Mouse (Mus musculus) midbrain, embryonic 10.5 days (tissue): ENCODE results near the gene Dnajb12. TPM values are rescaled to one million over a fixed set of nuclear protein-coding genes. Genes with fewer than 3 reads are reported as not detected.

Experiments used
- DNase-seq: peaks from one replicate; pipeline ENCODE4 v3.0.0-alpha.2; 2017; ENCODE audit warnings: low spot score
- H3K27ac ChIP-seq: fragments of 300-500 bp; sonication (generic); replicated peaks from 2 replicates; pipeline ENCODE4 v1.5.1; 2016; ENCODE audit warnings: mild to moderate bottlenecking
- H3K27me3 ChIP-seq: fragments of 300-500 bp; sonication (generic); 2 replicates; pipeline ENCODE4 v1.6.1; 2016; ENCODE audit warnings: low read depth, mild to moderate bottlenecking; ENCODE audit not compliant: poor library complexity, severe bottlenecking
- H3K36me3 ChIP-seq: fragments of 300-500 bp; sonication (generic); 2 replicates; pipeline ENCODE4 v1.6.1; 2016; ENCODE audit warnings: mild to moderate bottlenecking, moderate library complexity
- H3K4me1 ChIP-seq: fragments of 300-500 bp; sonication (generic); 2 replicates; pipeline ENCODE4 v1.6.1; 2016
- H3K4me3 ChIP-seq: fragments of 300-500 bp; sonication (generic); 2 replicates; pipeline ENCODE4 v1.5.1; 2016; ENCODE audit warnings: mild to moderate bottlenecking, moderate library complexity
- H3K9me3 ChIP-seq: fragments of 300-500 bp; sonication (generic); replicated peaks from 2 replicates; pipeline ENCODE4 v1.6.1; 2016; ENCODE audit warnings: mild to moderate bottlenecking
- WGBS: fragments of 180-500 bp; shearing (Covaris S2); methylation state at CpG from one replicate; pipeline ENCODE4 v1.1.7; 2016; 5-methylcytosine and 5-hydroxymethylcytosine counted together
- polyA plus RNA-seq: library from polyadenylated mRNA; unstranded; fragments of >200 nt; fragmentation: Nextera tagmentation; extraction: Ambion mirVana; gene quantifications from 2 replicates; pipeline ENCODE4 v1.2.1, GENCODE M21; 2016

Dnajb12 gene
- polyA plus RNA-seq, 1 experiment from 2014 or later, result 27.6 TPM

DNA sequence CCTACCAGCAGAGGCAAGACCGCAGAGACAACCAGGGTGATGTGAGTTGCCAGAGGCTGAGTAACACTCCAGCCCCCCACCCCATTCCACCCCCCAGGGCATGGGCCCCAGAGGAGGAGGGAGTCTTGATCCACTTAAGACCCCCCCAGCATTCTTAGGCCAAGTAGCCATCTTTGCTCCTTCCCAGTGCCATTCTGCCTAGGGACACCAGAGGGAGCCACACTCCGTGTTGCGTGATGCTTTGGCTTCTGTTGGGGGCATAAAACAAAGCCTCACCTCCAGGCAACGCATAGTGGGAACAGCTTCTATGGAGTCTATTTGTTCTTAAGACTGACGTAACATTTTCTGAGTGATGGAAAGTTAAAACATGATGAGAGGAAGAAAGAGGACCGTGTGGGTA is 13.6 kb downstream of the Dnajb12 start:
- no peaks in the 10 kb centered on the region for H3K9me3 ChIP-seq
- H3K36me3 ChIP-seq, result peaks cover 77% of the 10 kb centered on the region
- no peak overlapping the region for H3K4me3 ChIP-seq
- 0 out of 2 replicates have a peak overlapping the region, but pooled peaks have one; percentile 15 for H3K27ac ChIP-seq
- WGBS, result 48% methylated on average over 6 of the region's 6 CpGs
- peak; percentile 68 for DNase-seq
- H3K27me3 ChIP-seq, result no peaks in the 10 kb centered on the region
- H3K4me1 ChIP-seq, result peaks cover 38% of the 10 kb centered on the region

DNA sequence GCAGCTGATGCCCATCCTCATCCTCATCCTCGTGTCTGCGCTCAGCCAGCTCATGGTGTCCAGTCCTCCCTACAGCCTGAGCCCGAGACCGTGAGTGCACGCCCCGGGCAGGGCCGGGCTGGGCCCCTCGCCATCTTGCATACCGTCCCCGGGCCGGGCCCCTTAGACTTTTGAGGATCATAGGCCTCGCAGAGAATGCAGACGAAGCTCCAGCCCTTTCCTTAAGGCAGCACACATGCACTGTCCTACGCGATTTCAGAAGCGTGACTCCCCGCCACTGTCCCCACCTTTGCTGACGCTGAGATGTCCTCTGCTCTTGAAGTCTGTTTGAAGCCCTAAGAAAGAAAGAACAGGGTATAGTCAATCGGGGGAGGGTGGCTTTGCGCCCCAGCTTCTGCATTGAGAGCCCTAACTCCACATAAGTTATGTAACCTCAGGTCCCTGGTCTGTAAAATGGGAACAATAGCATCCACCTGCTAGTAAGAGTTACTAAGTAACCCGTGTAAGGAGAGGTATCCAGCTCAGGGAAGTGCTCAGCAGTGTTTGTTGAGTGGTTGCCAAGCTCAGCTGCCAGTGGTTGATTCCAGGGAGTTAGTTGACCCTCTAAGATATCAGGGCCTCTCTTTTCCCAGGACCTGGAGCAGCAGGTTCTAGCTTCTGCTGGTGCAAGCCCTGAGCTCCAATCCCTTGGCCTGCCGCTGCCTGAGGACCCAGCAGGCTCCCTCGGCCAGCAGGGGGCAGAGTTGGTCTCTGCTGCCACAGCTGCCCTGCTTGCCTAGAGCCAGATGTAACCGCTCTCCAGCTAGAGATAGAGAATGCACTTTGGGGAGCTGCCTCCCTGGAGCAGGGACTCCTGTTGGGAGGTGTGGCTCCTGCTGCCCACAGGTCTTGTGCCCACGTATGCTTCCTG is 15.2 kb downstream of the Dnajb12 start:
- peak overlapping the region; percentile 65 for H3K27ac ChIP-seq
- no peaks in the 10 kb centered on the region for H3K27me3 ChIP-seq
- DNase-seq, result peak; percentile 86
- H3K4me3 ChIP-seq, result no peak overlapping the region
- H3K36me3 ChIP-seq, result peaks cover 82% of the 10 kb centered on the region
- WGBS, result 82% methylated on average over 25 of the region's 25 CpGs
- peaks cover 53% of the 10 kb centered on the region for H3K4me1 ChIP-seq
- no peaks in the 10 kb centered on the region for H3K9me3 ChIP-seq

DNA sequence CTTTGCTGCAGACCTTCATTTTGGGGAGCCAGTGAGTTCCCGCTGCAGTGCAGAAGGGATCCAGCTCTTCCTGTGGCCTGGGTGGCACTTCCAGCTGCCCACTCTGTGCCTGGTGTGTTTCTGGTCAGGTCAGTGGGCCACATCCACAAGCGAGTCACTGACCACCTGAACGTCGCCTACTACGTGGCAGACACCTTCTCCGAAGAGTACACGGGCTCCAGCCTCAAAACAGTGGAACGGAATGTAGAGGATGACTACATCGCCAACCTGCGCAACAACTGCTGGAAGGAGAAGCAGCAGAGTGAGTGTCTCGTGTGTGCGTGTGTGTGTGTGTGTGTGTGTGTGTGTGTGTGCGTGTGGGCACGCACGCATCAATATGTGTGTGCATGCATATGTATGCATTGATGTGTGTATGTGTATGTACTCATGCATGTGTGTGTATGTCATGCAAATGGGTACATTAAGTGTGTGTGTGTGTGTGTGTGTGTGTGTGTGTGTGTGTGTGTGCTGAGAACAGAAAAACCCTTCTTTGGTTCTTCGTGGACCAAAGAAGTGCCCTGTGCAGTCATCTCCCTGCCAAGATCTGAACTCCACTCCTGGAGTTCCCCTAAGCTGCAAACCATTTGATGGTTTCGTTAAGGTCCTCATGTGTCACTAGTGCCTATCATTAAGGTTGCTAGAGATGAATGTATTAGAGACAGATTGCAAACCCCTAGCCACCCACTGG is 16.3 kb downstream of the Dnajb12 start:
- Histone ChIP-seq H3K36me3 (peaks cover 73% of the 10 kb centered on the region), H3K9me3 (no peaks in the 10 kb centered on the region), H3K4me3 (no peak overlapping the region), H3K4me1 (peaks cover 65% of the 10 kb centered on the region), H3K27ac (peak overlapping the region; percentile 92), H3K27me3 (no peaks in the 10 kb centered on the region)
- DNase-seq, result no peak
- 93% methylated on average over 17 of the region's 17 CpGs for WGBS

DNA sequence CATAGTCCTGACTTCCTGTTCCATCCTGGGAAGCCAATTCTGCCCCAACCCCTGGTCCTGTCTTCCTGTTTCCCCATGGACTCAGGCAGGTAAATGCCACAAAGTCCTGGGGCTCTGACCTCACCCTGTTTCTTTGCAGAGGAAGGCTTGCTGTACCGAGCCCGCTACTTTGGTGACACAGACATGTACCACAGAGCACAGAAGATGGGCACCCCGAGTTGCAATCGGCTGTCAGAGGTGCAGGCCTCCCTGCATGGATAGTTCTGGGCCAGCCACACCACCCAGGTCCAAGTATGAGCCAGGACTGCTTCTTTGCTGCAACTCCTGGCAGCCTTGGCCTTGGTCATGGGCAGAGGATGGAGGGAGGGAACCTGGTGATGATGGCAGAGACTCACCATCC is 16.9 kb downstream of the Dnajb12 start:
- Histone ChIP-seq H3K36me3 (peaks cover 67% of the 10 kb centered on the region), H3K4me3 (no peak overlapping the region), H3K9me3 (no peaks in the 10 kb centered on the region), H3K27ac (peak overlapping the region; percentile 92), H3K27me3 (no peaks in the 10 kb centered on the region), H3K4me1 (peaks cover 70% of the 10 kb centered on the region)
- 85% methylated on average over 4 of the region's 4 CpGs for WGBS
- DNase-seq, result no peak

DNA sequence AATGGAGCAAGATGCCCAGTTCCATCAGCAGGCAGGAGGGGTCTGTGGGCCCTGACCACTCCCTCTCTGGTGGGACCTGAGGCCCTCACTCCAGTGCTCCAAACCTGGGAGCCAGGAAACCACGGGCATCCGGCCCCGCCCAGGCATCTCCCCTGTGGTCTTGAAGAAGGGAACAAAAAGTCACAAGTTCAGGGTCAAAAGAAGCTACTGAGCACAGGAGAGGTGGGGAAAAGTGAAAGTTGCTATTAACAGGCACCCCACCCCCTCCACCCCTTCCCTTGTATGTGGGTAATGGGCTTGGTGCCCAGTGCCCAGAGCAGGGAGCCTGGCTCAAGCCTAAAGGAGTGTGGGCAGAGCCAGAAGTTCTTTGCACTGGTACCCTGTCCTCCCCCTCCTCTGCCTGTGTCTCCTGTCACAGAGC is 17.6 kb downstream of the Dnajb12 start:
- DNase-seq, result no peak
- H3K4me1 ChIP-seq, result peaks cover 78% of the 10 kb centered on the region
- no peaks in the 10 kb centered on the region for H3K27me3 ChIP-seq
- no peaks in the 10 kb centered on the region for H3K9me3 ChIP-seq
- 51% methylated on average over 3 of the region's 3 CpGs for WGBS
- H3K27ac ChIP-seq, result peak overlapping the region; percentile 92
- peaks cover 60% of the 10 kb centered on the region for H3K36me3 ChIP-seq
- peak overlapping the region; percentile 32 for H3K4me3 ChIP-seq

DNA sequence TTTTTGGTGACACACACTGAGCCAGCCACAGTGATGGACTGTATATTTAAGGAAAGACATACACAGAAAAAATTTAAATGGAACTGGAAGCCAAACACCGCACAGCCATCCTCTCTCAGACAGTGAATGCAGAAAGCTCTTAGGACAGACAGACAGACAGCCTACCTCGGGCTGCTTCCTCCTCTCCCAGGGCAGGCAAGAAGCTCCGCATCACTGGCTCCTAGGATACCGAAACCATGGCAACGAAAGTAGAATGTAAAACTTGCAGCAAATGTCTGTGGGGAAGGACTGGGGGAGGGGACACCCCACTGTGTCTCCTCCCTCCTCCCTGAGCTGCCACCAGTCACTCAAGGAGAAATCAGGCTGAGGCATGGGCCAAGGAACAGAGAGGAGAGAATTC is 18.2 kb downstream of the Dnajb12 start:
- H3K36me3 ChIP-seq, result peaks cover 54% of the 10 kb centered on the region
- H3K9me3 ChIP-seq, result no peaks in the 10 kb centered on the region
- H3K4me1 ChIP-seq, result peaks cover 83% of the 10 kb centered on the region
- H3K4me3 ChIP-seq, result peak overlapping the region; percentile 32
- no peaks in the 10 kb centered on the region for H3K27me3 ChIP-seq
- H3K27ac ChIP-seq, result peak overlapping the region; percentile 92
- peak; percentile 88 for DNase-seq
- WGBS, result 13% methylated on average over 5 of the region's 5 CpGs

DNA sequence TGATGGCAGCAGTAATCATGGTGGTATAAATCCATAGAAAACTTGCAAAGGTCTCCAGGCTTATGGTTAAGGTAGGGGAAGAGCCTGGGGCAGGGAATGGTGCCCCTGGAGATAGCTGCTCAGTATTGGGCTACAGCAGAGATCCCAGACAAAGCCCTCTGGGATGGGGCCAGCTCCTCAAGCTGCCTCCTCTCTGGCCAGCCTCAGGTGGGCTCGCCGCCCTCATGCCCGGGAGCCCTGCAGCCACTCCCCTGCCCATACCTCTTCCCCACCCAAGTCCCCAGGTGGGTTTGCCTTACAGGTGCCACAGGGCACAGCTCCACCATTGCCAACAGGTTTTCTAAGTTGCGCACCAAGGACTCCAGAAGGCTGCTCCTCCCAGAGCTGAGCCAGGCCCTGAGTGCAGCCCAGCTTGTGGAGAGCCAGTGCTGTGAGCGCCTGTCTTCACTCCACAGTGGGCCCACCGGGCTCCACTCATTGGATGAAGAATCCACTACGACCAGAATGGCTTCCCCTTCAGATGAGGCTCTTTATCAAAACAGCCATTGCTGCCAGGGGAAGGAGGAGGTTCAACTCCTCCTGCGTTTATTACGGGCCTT is 18.9 kb downstream of the Dnajb12 start:
- Histone ChIP-seq H3K4me3 (peak overlapping the region; percentile 1; the same call in 1 of the 2 replicates), H3K27me3 (no peaks in the 10 kb centered on the region), H3K4me1 (peaks cover 86% of the 10 kb centered on the region), H3K9me3 (no peaks in the 10 kb centered on the region), H3K36me3 (peaks cover 48% of the 10 kb centered on the region), H3K27ac (peak overlapping the region; percentile 92)
- WGBS, result 64% methylated on average over 9 of the region's 9 CpGs
- DNase-seq, result no peak

DNA sequence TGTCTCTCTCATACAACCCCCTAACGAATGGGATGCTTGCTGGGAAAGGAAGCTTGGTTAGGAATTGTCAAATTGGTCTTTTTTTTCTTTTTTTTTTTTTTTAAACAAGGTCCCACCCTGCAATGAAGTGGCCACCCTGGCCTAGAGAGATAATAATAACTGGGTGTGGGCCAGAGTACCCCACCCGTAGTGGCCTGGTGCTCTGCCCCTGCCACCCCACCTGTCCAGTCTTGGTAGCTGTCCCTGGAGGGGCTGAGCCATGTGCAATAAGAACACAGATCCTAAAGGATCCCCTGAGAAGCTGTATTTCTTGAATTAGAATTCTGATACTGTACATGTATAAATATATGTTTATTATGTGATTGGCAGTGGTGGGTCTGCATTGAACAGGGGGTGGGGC is 19.6 kb downstream of the Dnajb12 start:
- peaks cover 91% of the 10 kb centered on the region for H3K4me1 ChIP-seq
- 38% methylated on average over 2 of the region's 2 CpGs for WGBS

DNA sequence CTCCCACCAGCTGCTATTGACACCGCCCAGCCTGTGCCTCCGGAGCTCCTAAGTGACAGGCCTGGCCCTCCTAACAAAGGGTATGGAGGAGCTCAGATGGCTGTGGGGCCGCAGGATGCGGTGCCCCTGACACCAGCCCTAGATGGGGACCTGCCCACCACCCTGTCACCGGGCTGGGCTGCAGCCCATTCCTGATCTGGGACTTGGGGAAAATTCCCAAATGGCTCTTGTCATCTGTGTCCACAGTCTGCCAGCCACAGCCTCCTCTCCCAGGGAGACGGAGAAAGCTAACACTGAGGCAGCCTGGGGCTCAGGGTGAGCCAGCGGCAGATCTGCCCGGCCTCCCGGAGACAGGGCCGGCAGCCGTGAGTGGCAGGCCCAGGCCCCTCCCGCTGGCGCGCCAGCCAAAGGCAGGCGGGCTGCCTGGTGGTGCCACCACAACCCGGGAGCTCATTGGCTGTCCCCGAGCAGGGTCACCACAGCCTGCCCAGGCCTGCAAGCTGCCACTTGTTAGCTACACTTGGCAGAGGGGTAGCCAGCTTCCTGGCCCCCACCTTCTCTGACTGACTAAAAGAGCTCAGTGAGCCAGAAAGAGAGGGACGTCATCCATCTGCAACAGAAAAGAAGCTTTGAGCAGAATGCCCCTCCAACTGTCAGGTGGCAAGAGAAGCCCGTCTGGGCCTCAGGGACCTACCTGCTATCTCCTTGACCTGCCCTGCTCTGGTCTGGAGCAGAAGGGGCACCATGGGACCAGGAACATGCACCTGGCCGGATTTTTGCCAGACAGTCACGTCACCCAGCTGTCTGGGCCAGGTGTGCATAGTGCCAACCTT is 20.2 kb downstream of the Dnajb12 start:
- Histone ChIP-seq H3K9me3 (no peaks in the 10 kb centered on the region), H3K4me1 (peaks cover 91% of the 10 kb centered on the region), H3K4me3 (peak overlapping the region; percentile 42), H3K36me3 (peaks cover 35% of the 10 kb centered on the region), H3K27ac (peak overlapping the region; percentile 92), H3K27me3 (no peaks in the 10 kb centered on the region)
- WGBS, result 8% methylated on average over 21 of the region's 21 CpGs
- DNase-seq, result peak; percentile 89

More for the DNA sequence above, 19.6 kb downstream of the Dnajb12 start:
- Histone ChIP-seq H3K4me3 (peak overlapping the region; percentile 42; the same call in 1 of the 2 replicates), H3K9me3 (no peaks in the 10 kb centered on the region), H3K36me3 (peaks cover 41% of the 10 kb centered on the region), H3K27ac (peak overlapping the region; percentile 92), H3K27me3 (no peaks in the 10 kb centered on the region)
- DNase-seq, result no peak

DNA sequence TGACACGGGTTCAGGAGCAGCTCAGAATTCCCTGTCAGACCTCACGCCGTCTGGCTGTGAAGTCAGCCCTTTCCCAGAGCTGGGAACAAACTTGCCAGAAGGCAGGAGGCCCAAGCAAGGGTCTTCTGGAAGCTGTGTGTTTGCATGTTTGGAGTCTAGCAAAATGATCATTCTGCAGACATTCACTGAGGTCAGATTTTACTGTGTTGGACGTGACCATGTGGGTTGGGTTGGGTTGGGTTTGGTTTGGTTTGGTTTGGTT is 20.7 kb downstream of the Dnajb12 start:
- peaks cover 86% of the 10 kb centered on the region for H3K4me1 ChIP-seq
- H3K27ac ChIP-seq, result peak overlapping the region; percentile 92
- peaks cover 30% of the 10 kb centered on the region for H3K36me3 ChIP-seq
- no peaks in the 10 kb centered on the region for H3K9me3 ChIP-seq
- 54% methylated on average over 4 of the region's 4 CpGs for WGBS
- DNase-seq, result no peak
- peak overlapping the region; percentile 42; the same call in 1 of the 2 replicates for H3K4me3 ChIP-seq
- no peaks in the 10 kb centered on the region for H3K27me3 ChIP-seq

DNA sequence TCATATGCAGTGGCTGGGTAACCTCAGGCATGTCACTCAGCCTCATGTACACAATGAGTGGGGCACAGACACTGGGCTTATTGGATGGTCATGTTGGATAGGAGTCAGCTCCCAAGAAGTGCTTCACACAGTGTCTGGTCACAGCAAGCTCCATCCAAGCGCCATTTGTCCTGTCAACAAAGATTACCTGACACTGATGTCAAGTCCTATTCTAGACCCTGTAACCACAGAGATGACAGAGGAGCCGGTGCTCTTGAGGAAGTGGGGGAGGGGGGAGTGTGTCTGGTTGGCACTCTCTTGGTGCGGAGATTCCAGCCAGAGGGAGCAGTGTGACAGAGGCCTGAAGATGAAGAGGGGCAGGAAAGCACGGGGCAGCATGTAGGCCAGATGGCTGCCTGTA is 21.6 kb downstream of the Dnajb12 start:
- no peak for DNase-seq
- no peaks in the 10 kb centered on the region for H3K9me3 ChIP-seq
- H3K27me3 ChIP-seq, result no peaks in the 10 kb centered on the region
- peaks cover 21% of the 10 kb centered on the region for H3K36me3 ChIP-seq
- H3K4me1 ChIP-seq, result peaks cover 78% of the 10 kb centered on the region
- 64% methylated on average over 4 of the region's 4 CpGs for WGBS
- peak overlapping the region; percentile 92 for H3K27ac ChIP-seq
- no peak overlapping the region for H3K4me3 ChIP-seq

DNA sequence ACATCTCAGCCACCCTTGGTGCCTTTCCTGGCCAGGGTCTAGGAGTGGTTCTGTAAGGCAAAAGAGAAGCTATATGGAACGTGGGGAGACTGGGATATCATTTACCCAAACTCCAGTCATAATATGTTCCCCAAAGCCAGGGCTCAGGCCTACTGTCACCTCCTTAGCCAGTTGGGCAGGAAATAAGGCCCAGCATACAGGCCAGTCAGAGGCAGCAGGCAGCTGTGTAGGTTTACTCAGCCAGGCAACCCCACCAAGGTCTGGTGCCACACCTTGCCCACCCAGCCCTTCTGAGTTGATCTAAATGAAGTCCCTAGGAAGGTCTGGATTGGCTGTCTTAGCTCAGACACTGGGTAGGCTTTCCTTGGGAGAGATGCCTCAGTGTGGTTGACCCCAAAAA is 22.1 kb downstream of the Dnajb12 start:
- 95% methylated on average over 1 of the region's 1 CpGs for WGBS
- peak overlapping the region; percentile 92 for H3K27ac ChIP-seq
- no peaks in the 10 kb centered on the region for H3K27me3 ChIP-seq
- H3K9me3 ChIP-seq, result no peaks in the 10 kb centered on the region
- peaks cover 73% of the 10 kb centered on the region for H3K4me1 ChIP-seq
- peaks cover 16% of the 10 kb centered on the region for H3K36me3 ChIP-seq
- DNase-seq, result no peak
- no peak overlapping the region for H3K4me3 ChIP-seq
